Mouse (Mus musculus): ENCODE results near the gene Arap1. TPM values are rescaled to one million over a fixed set of nuclear protein-coding genes. Genes with fewer than 3 reads are reported as not detected.

Gene Arap1
- polyA plus RNA-seq, 1 experiment, result 24.7 TPM

DNA sequence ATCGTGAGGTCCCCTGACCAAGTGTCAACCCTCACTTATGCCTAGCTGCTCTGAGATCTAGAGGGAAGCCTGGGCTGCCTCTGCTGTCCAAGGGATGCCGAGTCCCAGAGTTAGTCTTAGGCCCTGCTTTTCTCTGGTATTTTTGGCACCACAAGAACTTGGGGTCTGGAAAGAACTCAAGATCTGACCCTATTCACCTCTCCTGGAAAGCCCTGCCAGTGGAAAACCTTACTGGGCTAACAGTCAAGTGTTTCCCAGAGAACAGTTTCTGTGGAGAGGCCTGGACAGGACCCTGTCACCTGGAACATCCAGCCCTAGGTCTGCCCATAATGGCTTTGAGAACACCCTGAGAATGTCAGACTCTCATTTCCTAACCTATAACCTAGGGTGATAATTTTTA lies 876 bp upstream of the Arap1 start:
- TF ChIP-seq POLR2A (IDR thresholded peaks at IDR 0.05; ENCODE audit: insufficient read length, low read depth) (no peak), TCF3 (IDR thresholded peaks at IDR 0.05; ENCODE audit: insufficient read length, low read depth) (no peak), POLR2AphosphoS2 (IDR thresholded peaks at IDR 0.05; ENCODE audit: insufficient read length, low read depth) (no peak), CEBPB (IDR thresholded peaks at IDR 0.05; ENCODE audit: insufficient read depth, poor library complexity, severe bottlenecking) (no peak), MYOG (IDR thresholded peaks at IDR 0.05; ENCODE audit: control insufficient read depth in 1 of 3, insufficient read depth in 1 of 3, insufficient read length in 2 of 3, low read depth in 2 of 3) (no peak), REST (IDR thresholded peaks at IDR 0.05; ENCODE audit: insufficient read depth, insufficient read length) (no peak), E2F4 (IDR thresholded peaks at IDR 0.05; ENCODE audit: insufficient read depth) (no peak), MYOD1 (IDR thresholded peaks at IDR 0.05; ENCODE audit: control insufficient read depth in 1 of 3, insufficient read length in 2 of 3, low read depth in 2 of 3) (no peak), MAX (IDR thresholded peaks at IDR 0.05; ENCODE audit: low read depth) (no peak), USF1 (IDR thresholded peaks at IDR 0.05; ENCODE audit: low read depth) (no peak)
- Histone ChIP-seq H3K27me3 (ENCODE audit: control insufficient read depth, insufficient read depth, insufficient read length) (no peaks in the 10 kb centered on the region), H3ac (ENCODE audit: control insufficient read depth, insufficient read length) (no peak overlapping the region), H3K4me2 (ENCODE audit: low read depth) (peak overlapping the region; percentile 90), H3K4me3 (peak overlapping the region; percentile 57), H3K36me3 (ENCODE audit: control insufficient read depth, insufficient read depth) (no peaks in the 10 kb centered on the region), H3K79me2 (ENCODE audit: control insufficient read depth, insufficient read depth) (no peaks in the 10 kb centered on the region)

GRCm38 (mm10) chr7:101348312-101348711 lies 445 bp downstream of the Arap1 start:
- Histone ChIP-seq H3K27me3 (ENCODE audit: control insufficient read depth, insufficient read depth, insufficient read length) (no peaks in the 10 kb centered on the region), H3K79me2 (ENCODE audit: control insufficient read depth, insufficient read depth) (no peaks in the 10 kb centered on the region), H3ac (ENCODE audit: control insufficient read depth, insufficient read length) (peak overlapping the region; percentile 59), H3K36me3 (ENCODE audit: control insufficient read depth, insufficient read depth) (no peaks in the 10 kb centered on the region), H3K4me3 (peak overlapping the region; percentile 57), H3K4me2 (ENCODE audit: low read depth) (peak overlapping the region; percentile 90)
- no peak for TF ChIP-seq CEBPB (IDR thresholded peaks at IDR 0.05; ENCODE audit: insufficient read depth, poor library complexity, severe bottlenecking)
- TF ChIP-seq REST (IDR thresholded peaks at IDR 0.05; ENCODE audit: insufficient read depth, insufficient read length), result no peak
- no peak for TF ChIP-seq USF1 (IDR thresholded peaks at IDR 0.05; ENCODE audit: low read depth)
- TF ChIP-seq TCF12 (IDR thresholded peaks at IDR 0.05; ENCODE audit: insufficient read depth, poor library complexity, severe bottlenecking), result no peak
- no peak for TF ChIP-seq MYOD1 (IDR thresholded peaks at IDR 0.05; ENCODE audit: control insufficient read depth in 1 of 3, insufficient read length in 2 of 3, low read depth in 2 of 3)
- no peak for TF ChIP-seq E2F4 (IDR thresholded peaks at IDR 0.05; ENCODE audit: insufficient read depth)
- no peak for TF ChIP-seq MAX (IDR thresholded peaks at IDR 0.05; ENCODE audit: low read depth)
- TF ChIP-seq SRF (IDR thresholded peaks at IDR 0.05; ENCODE audit: control insufficient read depth, insufficient read length, low read depth), result no peak
- TF ChIP-seq TCF3 (IDR thresholded peaks at IDR 0.05; ENCODE audit: insufficient read length, low read depth), result no peak
- TF ChIP-seq POLR2A (IDR thresholded peaks at IDR 0.05; ENCODE audit: insufficient read length, low read depth), result no peak

GRCm38 (mm10) chr7:101349861-101350260 lies 2.0 kb downstream of the Arap1 start:
- Histone ChIP-seq H3K79me2 (ENCODE audit: control insufficient read depth, insufficient read depth) (no peaks in the 10 kb centered on the region), H3K27me3 (ENCODE audit: control insufficient read depth, insufficient read depth, insufficient read length) (no peaks in the 10 kb centered on the region), H3K4me3 (no peak overlapping the region), H3K4me2 (ENCODE audit: low read depth) (no peak overlapping the region), H3ac (ENCODE audit: control insufficient read depth, insufficient read length) (no peak overlapping the region), H3K36me3 (ENCODE audit: control insufficient read depth, insufficient read depth) (no peaks in the 10 kb centered on the region)
- TF ChIP-seq E2F4 (IDR thresholded peaks at IDR 0.05; ENCODE audit: insufficient read depth) (no peak), REST (IDR thresholded peaks at IDR 0.05; ENCODE audit: insufficient read depth, insufficient read length) (no peak), CEBPB (IDR thresholded peaks at IDR 0.05; ENCODE audit: insufficient read depth, poor library complexity, severe bottlenecking) (no peak), USF1 (IDR thresholded peaks at IDR 0.05; ENCODE audit: low read depth) (no peak), MYOG (IDR thresholded peaks at IDR 0.05; ENCODE audit: control insufficient read depth in 1 of 3, insufficient read depth in 1 of 3, insufficient read length in 2 of 3, low read depth in 2 of 3) (no peak), SRF (IDR thresholded peaks at IDR 0.05; ENCODE audit: control insufficient read depth, insufficient read length, low read depth) (no peak), POLR2AphosphoS2 (IDR thresholded peaks at IDR 0.05; ENCODE audit: insufficient read length, low read depth) (no peak), MAX (IDR thresholded peaks at IDR 0.05; ENCODE audit: low read depth) (no peak), POLR2A (IDR thresholded peaks at IDR 0.05; ENCODE audit: insufficient read length, low read depth) (no peak), MYOD1 (IDR thresholded peaks at IDR 0.05; ENCODE audit: control insufficient read depth in 1 of 3, insufficient read length in 2 of 3, low read depth in 2 of 3) (no peak), TCF12 (IDR thresholded peaks at IDR 0.05; ENCODE audit: insufficient read depth, poor library complexity, severe bottlenecking) (no peak), TCF3 (IDR thresholded peaks at IDR 0.05; ENCODE audit: insufficient read length, low read depth) (no peak)

GRCm38 (mm10) chr7:101352404-101352803 lies 4.5 kb downstream of the Arap1 start:
- Histone ChIP-seq H3K79me2 (ENCODE audit: control insufficient read depth, insufficient read depth) (no peaks in the 10 kb centered on the region), H3K36me3 (ENCODE audit: control insufficient read depth, insufficient read depth) (no peaks in the 10 kb centered on the region), H3K4me2 (ENCODE audit: low read depth) (no peak overlapping the region), H3K27me3 (ENCODE audit: control insufficient read depth, insufficient read depth, insufficient read length) (no peaks in the 10 kb centered on the region), H3K4me3 (no peak overlapping the region), H3ac (ENCODE audit: control insufficient read depth, insufficient read length) (no peak overlapping the region)
- TF ChIP-seq MYOD1 (IDR thresholded peaks at IDR 0.05; ENCODE audit: control insufficient read depth in 1 of 3, insufficient read length in 2 of 3, low read depth in 2 of 3) (no peak), REST (IDR thresholded peaks at IDR 0.05; ENCODE audit: insufficient read depth, insufficient read length) (no peak), E2F4 (IDR thresholded peaks at IDR 0.05; ENCODE audit: insufficient read depth) (no peak), MAX (IDR thresholded peaks at IDR 0.05; ENCODE audit: low read depth) (no peak), CEBPB (IDR thresholded peaks at IDR 0.05; ENCODE audit: insufficient read depth, poor library complexity, severe bottlenecking) (no peak), TCF12 (IDR thresholded peaks at IDR 0.05; ENCODE audit: insufficient read depth, poor library complexity, severe bottlenecking) (no peak), POLR2AphosphoS2 (IDR thresholded peaks at IDR 0.05; ENCODE audit: insufficient read length, low read depth) (no peak), POLR2A (IDR thresholded peaks at IDR 0.05; ENCODE audit: insufficient read length, low read depth) (no peak), SRF (IDR thresholded peaks at IDR 0.05; ENCODE audit: control insufficient read depth, insufficient read length, low read depth) (no peak), TCF3 (IDR thresholded peaks at IDR 0.05; ENCODE audit: insufficient read length, low read depth) (no peak), MYOG (IDR thresholded peaks at IDR 0.05; ENCODE audit: control insufficient read depth in 1 of 3, insufficient read depth in 1 of 3, insufficient read length in 2 of 3, low read depth in 2 of 3) (no peak), USF1 (IDR thresholded peaks at IDR 0.05; ENCODE audit: low read depth) (no peak)
